Mouse (Mus musculus) ES-CJ7 (cell line): ENCODE measurements around the gene Slc17a7.
"Not testable (repeated sequence)": the region's sequence is repeated elsewhere in the genome, so short reads cannot be mapped to it uniquely, and the experiment has no call there.

Source experiments
- DNase-seq: peaks from one replicate; pipeline ENCODE4 v3.0.0; 2011; ENCODE audit warnings: low read depth, low spot score

The Slc17a7 gene

DNA sequence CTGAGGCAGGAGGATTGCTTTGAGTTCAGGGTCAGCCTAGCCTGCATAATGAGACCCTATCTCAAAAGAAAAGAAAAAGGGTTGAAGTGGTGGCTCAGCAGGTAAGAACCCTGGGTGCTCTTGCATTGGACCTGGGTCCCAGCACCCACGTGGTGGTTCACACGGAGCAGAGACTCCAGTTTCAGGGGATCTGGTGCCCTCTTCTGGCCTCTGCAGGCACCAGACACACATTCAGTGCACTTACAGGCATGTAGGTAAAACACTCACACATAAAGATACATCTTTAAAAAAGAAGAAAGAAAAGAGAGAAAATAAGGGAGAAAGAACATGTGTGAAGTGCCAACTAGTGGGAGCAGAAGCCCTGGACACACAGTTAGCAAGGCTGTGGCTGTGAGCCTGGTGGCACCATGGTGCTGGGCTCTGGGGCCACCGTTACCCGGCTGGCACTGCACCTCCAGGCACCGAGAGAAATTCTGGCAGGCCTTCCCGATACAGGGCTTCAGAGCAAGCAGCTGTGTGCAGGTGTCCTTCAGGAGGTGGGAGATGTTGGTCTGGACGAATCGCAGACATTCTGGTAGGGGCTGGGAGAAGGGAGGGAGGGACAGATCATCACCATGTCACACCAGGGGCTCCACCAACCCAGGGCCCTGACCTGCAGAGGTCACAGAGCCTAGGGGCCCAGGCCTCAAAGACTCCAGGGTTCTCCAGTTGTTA, 30.1 kb upstream of the Slc17a7 start:
- peak; percentile 87 for DNase-seq

GRCm38 (mm10) chr7:45134544-45135026, 29.2 kb upstream of the Slc17a7 start:
- peak; percentile 97 for DNase-seq

DNA sequence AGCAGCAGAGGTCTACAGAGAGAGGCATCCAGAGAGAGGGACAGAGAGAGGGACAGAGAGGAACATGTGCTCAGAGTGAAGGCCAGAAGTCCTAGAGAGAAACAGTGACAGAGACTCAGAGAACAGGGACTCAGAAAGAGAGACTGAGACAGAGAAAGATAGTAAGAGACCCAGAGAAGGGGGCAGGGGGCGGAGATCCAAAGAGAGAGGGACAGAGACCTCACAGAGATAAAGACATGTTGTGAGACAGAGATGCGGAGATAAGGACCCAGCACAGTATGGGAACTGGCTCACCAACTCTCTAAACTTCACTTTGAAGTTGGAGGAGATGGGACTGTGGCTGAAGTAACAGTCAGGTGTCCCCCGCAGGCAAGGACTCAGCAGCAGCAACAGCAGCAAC, 28.4 kb upstream of the Slc17a7 start:
- no peak for DNase-seq

- peak; percentile 76 for DNase-seq
These were observed 27.7 kb upstream of the Slc17a7 start, which contains the start of the genes Gm45713 and Flt3l for GRCm38 (mm10) chr7:45135993-45136567. Gene Gm45713 (minus strand): TSS chr7:45136231. Gene Flt3l (minus strand): TSS chr7:45136432.

- no peak for DNase-seq
These were observed 26.4 kb upstream of the Slc17a7 start for GRCm38 (mm10) chr7:45137171-45138006.

DNA sequence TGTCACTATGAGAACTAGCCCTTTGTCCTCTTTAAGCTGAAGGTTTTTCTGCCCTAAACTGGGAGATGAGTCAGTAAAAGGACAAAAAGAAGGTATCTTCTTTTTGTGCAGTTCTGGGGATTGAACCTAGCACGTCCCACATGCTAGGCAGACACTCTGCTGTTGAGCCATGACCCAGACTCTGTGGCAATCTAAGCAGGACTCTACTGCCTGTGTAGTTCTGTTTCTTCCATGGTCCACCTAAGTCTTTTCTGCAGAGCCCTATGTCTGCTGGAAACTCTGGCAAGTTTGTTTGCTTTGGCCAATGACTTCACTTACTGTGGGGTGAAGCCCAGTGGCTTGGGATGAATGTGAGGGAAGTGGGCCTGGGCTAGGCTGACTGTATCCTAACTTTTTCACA, 25.3 kb upstream of the Slc17a7 start:
- DNase-seq = no peak

DNA sequence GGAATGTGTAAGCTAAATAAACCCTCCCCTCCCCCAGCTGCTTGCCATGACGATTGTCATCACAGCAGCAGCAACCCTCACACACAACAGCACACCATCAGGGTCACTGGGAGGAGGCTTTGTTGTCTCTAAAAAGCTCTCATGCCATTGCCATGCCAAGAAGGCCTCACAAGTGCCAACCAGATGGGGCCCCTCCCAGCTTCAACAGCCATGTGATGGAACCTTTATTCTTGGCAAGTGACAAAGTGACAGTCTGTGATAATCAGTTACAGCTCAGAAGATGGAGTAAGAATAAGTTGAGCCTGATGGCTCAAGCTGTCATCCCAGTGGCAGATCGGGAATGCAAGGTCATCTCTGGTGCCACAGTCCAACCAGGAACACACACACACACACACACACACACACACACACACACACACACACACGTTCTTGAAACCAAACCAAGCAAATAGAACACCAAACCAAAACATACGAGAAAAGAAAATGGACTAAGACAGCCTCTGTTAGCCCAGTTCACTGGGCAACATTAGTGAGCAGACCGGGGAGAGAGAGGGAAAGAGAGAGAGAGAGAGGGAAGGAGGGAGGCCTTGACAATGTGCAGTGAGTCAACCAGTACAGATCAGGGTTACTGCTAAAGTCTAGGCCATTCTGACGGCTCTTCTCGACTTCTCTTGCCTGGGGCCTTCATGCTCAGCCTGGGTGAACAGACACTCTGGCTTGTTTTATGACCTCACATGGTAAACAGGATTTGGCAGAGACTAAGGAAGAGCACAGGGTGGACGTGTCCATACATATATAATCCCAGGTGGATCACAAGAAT, 23.6 kb upstream of the Slc17a7 start:
- no peak for DNase-seq

DNA sequence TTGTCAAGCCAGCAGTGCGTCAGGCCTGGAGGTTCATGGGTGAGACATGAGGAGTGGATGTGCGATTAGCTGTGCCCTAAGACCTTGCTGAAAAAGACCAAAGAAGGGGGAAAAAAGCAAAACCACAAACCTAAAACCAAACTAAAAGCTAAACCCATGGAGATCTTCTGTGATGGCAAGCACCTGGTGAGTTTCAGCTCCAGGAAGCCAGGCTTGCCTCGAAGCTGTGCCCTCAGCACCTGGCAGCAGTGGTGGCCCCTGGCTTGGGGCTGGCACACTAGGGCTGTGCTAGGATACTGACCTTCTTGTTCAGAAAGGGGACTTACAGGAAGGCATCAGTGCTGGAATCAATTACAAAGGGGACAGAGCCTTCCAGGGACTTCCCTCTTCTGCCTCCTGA, 22.4 kb upstream of the Slc17a7 start:
- no peak for DNase-seq

DNA sequence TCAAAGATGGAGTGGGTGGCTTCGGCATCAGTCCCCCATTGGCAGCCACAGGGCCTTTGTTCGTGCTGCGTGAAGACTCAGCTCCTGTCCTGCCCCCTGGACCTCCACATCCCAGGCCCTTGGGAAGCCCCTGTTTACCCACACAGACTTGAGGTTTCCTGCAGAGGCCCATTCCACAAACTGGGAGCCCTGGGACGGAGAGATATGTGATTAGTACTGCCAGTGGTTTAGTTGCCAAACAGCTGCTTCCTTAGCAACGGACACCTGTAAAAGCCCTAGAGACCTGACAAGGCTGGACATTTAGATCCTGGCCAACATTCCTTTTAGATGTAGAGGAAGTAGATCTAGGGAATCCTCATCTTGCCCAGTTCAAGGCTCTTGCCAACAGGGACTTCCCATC, 21.8 kb upstream of the Slc17a7 start:
- DNase-seq = no peak

GRCm38 (mm10) chr7:45144368-45145174, 19.2 kb upstream of the Slc17a7 start:
- no peak for DNase-seq

DNA sequence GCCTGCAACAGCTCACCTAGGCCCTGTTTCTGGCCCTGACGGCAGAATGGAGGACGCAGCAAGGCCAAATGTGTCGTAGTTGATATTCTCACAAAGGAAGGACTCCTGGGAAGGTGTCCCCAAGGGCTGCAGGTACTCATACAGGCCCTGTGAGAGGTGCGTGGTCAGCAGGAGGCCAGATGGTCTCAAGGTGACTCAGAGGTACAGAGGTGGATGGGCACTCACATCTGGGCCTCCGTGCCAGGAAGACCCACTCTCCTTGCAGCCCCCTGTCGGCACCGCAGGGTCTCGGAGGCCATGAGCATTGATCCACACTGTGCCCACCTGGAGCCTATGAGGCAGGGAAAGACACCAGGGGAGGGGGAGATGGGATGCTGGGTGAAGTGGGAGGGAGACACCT, 18.3 kb upstream of the Slc17a7 start:
- no peak for DNase-seq

- DNase-seq = no peak
These were observed 16.5 kb upstream of the Slc17a7 start for GRCm38 (mm10) chr7:45147267-45147666.

- no peak for DNase-seq
These were observed 15.8 kb upstream of the Slc17a7 start for GRCm38 (mm10) chr7:45147899-45148298.

GRCm38 (mm10) chr7:45148534-45149098, 15.1 kb upstream of the Slc17a7 start:
- no peak for DNase-seq

DNA sequence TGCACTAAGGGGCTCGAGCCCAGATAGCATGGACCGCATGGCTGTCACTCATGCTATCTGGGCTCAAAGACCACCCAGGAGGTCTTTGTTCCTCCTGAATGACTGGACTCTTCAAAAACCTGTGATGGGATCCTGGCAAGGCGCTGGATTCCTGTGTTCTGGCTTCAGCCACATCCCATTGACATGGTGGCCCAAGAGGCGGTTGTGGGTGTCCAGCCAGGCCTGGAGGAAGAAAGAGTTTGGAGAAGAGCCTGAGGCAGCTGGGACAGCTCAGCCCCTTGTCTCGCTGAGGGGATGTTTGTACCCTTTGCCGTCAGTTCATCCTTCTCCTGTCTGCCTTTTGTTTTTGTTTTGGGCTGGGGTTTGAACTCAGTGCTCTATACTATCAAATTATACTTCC, 14.2 kb upstream of the Slc17a7 start:
- no peak for DNase-seq

- DNase-seq = no peak
These were observed 13.4 kb upstream of the Slc17a7 start for GRCm38 (mm10) chr7:45150321-45150720.

DNA sequence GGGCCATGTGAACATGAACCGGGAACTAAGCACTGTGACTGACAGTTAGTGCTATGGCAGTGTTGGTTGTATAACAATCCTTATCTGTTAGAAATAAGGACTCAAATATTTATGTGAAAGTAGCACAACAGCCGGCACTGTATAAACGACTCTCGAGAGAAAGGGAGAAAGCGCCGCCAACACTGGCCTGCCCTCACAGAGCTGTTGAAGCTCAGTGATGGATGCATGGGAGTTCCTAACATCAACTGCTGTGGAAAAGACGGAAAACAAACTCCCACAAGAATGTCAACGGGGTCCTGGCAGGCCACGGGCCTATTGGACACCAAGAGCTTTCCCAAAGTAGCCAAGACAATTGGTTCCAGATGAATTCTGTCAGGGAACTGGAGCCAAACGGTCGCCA, 12.4 kb upstream of the Slc17a7 start:
- DNase-seq = no peak

DNA sequence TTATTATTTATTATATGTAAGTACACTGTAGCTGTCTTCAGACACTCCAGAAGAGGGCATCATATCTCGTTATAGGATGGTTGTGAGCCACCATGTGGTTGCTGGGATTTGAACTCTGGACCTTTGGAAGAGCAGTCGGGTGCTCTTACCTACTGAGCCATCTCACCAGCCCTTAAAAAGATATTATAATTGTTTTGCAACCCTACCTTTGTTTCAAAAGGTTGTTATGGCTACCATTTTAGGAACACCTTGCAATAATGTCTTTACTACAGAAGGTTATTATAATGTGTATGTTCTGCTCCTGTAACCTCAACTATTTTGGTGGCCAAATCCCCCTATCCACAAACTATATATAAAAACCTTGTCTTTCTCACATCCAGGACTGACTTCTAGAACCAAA, 10.7 kb upstream of the Slc17a7 start:
- not testable (repeated sequence) for DNase-seq

GRCm38 (mm10) chr7:45153586-45153985, 10.2 kb upstream of the Slc17a7 start:
- no peak for DNase-seq
